Mouse (Mus musculus): ENCODE data around the gene Sppl3.

DNA sequence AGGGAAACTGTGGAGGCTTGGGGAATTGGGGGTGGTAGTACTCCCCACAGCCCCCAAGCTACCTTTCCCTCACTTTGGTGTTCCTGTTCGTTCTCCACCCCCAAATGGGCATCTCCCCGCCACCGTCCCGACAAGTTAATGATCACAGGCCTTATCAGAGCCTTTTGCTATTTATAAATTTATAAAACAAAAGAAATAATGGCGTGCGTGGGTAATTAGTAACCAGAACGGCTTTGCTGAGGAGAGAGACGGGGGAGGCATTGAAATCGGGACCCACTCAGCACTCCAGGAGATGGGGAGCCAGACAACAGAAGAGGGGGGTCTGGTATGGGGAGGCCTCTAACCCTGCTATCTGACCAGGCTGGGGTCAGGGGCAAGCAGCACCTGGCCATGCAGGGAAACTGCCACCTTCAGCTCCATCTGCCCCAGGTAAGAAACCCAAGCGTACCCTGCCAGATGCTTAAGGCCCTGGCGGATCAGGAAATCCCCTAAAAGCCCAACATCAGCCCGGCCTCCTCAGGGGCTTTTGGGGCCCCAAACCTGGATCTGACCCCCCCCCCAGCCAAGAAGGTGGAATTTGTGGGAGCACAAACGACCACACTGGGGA lies 41.2 kb upstream of the Sppl3 start:
- TF ChIP-seq CTCF (IDR thresholded peaks at IDR 0.05; ENCODE audit: borderline replicate concordance, control insufficient read depth, extremely low read depth, insufficient read depth, low read length, poor library complexity) (no peak), POLR2A (IDR thresholded peaks at IDR 0.05; ENCODE audit: control insufficient read depth, extremely low read depth, insufficient read depth, low read length, poor library complexity) (no peak)
